Mouse (Mus musculus) limb, embryonic 12.5 days (tissue): ENCODE data around the gene Diras2. TPM values are rescaled to one million over a fixed set of nuclear protein-coding genes. Genes with fewer than 3 reads are reported as not detected.
"Not testable (repeated sequence)": the region's sequence is repeated elsewhere in the genome, so short reads cannot be mapped to it uniquely, and the experiment has no call there.

Experiments used
- ATAC-seq: fragments of 200-750 bp; cut with Nextera tagmentation; 2 replicates; pipeline ENCODE4 v1.8.0; 2017; ENCODE audit warnings: low read depth, moderate TSS enrichment; ENCODE audit not compliant: insufficient number of reproducible peaks, insufficient read depth, low FRiP score, low TSS enrichment
- H3K27ac ChIP-seq: fragments of 300-500 bp; sonication (generic); 2 replicates; pipeline ENCODE4 v1.5.1; 2016; ENCODE audit warnings: mild to moderate bottlenecking, moderate library complexity
- H3K27me3 ChIP-seq: fragments of 300-500 bp; sonication (generic); 2 replicates; pipeline ENCODE4 v1.6.1; 2016; ENCODE audit warnings: mild to moderate bottlenecking, moderate library complexity
- H3K36me3 ChIP-seq: fragments of 300-500 bp; sonication (generic); 2 replicates; pipeline ENCODE4 v1.6.1; 2016; ENCODE audit warnings: mild to moderate bottlenecking, moderate library complexity
- H3K4me1 ChIP-seq: fragments of 300-500 bp; sonication (generic); replicated peaks from 2 replicates; pipeline ENCODE4 v1.6.1; 2016
- H3K4me2 ChIP-seq: fragments of 300-500 bp; sonication (generic); 2 replicates; pipeline ENCODE4 v1.6.1; 2016; ENCODE audit warnings: mild to moderate bottlenecking, moderate library complexity
- H3K4me3 ChIP-seq: fragments of 300-500 bp; sonication (generic); replicated peaks from 2 replicates; pipeline ENCODE4 v1.5.1; 2016; ENCODE audit warnings: mild to moderate bottlenecking
- H3K9ac ChIP-seq: fragments of 300-500 bp; sonication (generic); replicated peaks from 2 replicates; pipeline ENCODE4 v1.6.1; 2016; ENCODE audit warnings: mild to moderate bottlenecking, moderate library complexity
- H3K9me3 ChIP-seq: fragments of 300-500 bp; sonication (generic); 2 replicates; pipeline ENCODE4 v1.6.1; 2016; ENCODE audit warnings: mild to moderate bottlenecking, moderate library complexity
- WGBS: fragments of 180-500 bp; shearing (Covaris S2); methylation state at CpG from one replicate; pipeline ENCODE4 v1.1.7; 2016; 5-methylcytosine and 5-hydroxymethylcytosine counted together
- polyA plus RNA-seq: library from polyadenylated mRNA; unstranded; fragments of >200 nt; fragmentation: Nextera tagmentation; extraction: Ambion mirVana; gene quantifications from 2 replicates; pipeline ENCODE4 v1.2.1, GENCODE M21; 2016

Gene Diras2
- polyA plus RNA-seq, 1 experiment from 2014 or later: 0.33 TPM

GRCm38 (mm10) chr13:52516561-52516960 is 14.5 kb downstream of the Diras2 start:
- H3K4me1 ChIP-seq: no peaks in the 10 kb centered on the region
- H3K9me3 ChIP-seq: no peaks in the 10 kb centered on the region
- 86% methylated on average over 4 of the region's 4 CpGs for WGBS
- no peak overlapping the region for H3K27ac ChIP-seq
- ATAC-seq: no peak
- no peak overlapping the region for H3K4me2 ChIP-seq
- no peaks in the 10 kb centered on the region for H3K36me3 ChIP-seq
- H3K9ac ChIP-seq: no peak overlapping the region
- H3K4me3 ChIP-seq: no peak overlapping the region
- H3K27me3 ChIP-seq: no peaks in the 10 kb centered on the region; the same call in 1 of the 2 replicates

GRCm38 (mm10) chr13:52516051-52516450 is 15.0 kb downstream of the Diras2 start:
- H3K27ac ChIP-seq: no peak overlapping the region

DNA sequence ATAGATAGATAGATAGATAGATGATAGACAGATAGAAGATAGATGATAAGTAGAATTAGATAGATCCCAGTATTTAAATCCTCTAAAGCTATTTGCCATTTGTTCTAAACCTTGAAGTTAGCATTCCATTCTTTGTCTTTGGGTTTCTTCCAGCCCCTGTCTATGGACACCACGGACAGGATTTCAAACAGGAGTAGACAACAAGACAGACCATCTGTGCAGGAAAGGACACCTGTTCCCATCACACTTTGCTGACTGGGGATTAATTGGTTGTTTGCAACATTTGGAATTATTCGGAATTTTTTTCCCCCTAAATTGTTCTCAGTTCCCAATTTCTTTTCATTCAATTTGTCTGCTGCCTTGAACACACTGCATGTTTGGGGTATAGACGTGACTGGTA is 17.5 kb downstream of the Diras2 start:
- 72% methylated on average over 3 of the region's 3 CpGs for WGBS
- no peak overlapping the region for H3K4me3 ChIP-seq
- H3K9me3 ChIP-seq: no peaks in the 10 kb centered on the region
- H3K27ac ChIP-seq: no peak overlapping the region
- H3K36me3 ChIP-seq: no peaks in the 10 kb centered on the region
- no peaks in the 10 kb centered on the region; the same call in 1 of the 2 replicates for H3K27me3 ChIP-seq
- no peaks in the 10 kb centered on the region for H3K4me1 ChIP-seq
- H3K9ac ChIP-seq: no peak overlapping the region
- no peak for ATAC-seq
- no peak overlapping the region for H3K4me2 ChIP-seq

More at GRCm38 (mm10) chr13:52516051-52516450, 15.0 kb downstream of the Diras2 start:
- WGBS: 79% methylated on average over 3 of the region's 3 CpGs
- Histone ChIP-seq H3K27me3 (no peaks in the 10 kb centered on the region; the same call in 1 of the 2 replicates), H3K9me3 (no peaks in the 10 kb centered on the region), H3K4me3 (no peak overlapping the region), H3K4me1 (no peaks in the 10 kb centered on the region), H3K9ac (no peak overlapping the region), H3K36me3 (no peaks in the 10 kb centered on the region), H3K4me2 (no peak overlapping the region)
- no peak for ATAC-seq

DNA sequence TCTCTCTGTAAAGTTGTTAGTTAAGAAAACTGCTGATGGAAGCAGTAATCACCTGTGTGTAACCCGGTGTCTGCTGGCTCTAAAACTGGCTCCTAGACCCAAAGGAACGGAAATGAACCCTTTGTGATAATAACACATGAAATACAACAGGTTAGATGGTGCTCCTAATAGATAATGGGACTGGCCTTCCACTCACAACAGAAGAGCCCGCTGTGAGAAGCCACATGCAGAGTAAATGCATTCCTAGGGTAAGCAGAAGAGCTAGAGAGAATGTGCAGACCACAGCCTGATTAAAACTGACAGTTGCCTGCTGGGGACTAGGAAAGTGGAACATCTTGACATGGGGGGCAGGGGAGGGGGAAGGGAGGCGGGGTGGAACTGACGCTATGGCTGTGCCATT is 18.7 kb downstream of the Diras2 start:
- Histone ChIP-seq H3K4me1 (no peaks in the 10 kb centered on the region), H3K9ac (no peak overlapping the region), H3K4me2 (no peak overlapping the region), H3K27me3 (no peaks in the 10 kb centered on the region; the same call in 1 of the 2 replicates), H3K9me3 (no peaks in the 10 kb centered on the region), H3K4me3 (no peak overlapping the region), H3K27ac (no peak overlapping the region), H3K36me3 (no peaks in the 10 kb centered on the region)
- 71% methylated on average over 5 of the region's 5 CpGs for WGBS
- no peak for ATAC-seq

GRCm38 (mm10) chr13:52510172-52510880 is 20.8 kb downstream of the Diras2 start:
- Histone ChIP-seq H3K4me1 (no peaks in the 10 kb centered on the region), H3K9ac (no peak overlapping the region), H3K36me3 (no peaks in the 10 kb centered on the region), H3K27ac (no peak overlapping the region), H3K9me3 (no peaks in the 10 kb centered on the region), H3K27me3 (no peaks in the 10 kb centered on the region; the same call in 1 of the 2 replicates), H3K4me2 (no peak overlapping the region), H3K4me3 (no peak overlapping the region)
- ATAC-seq: no peak
- 87% methylated on average over 4 of the region's 4 CpGs for WGBS

DNA sequence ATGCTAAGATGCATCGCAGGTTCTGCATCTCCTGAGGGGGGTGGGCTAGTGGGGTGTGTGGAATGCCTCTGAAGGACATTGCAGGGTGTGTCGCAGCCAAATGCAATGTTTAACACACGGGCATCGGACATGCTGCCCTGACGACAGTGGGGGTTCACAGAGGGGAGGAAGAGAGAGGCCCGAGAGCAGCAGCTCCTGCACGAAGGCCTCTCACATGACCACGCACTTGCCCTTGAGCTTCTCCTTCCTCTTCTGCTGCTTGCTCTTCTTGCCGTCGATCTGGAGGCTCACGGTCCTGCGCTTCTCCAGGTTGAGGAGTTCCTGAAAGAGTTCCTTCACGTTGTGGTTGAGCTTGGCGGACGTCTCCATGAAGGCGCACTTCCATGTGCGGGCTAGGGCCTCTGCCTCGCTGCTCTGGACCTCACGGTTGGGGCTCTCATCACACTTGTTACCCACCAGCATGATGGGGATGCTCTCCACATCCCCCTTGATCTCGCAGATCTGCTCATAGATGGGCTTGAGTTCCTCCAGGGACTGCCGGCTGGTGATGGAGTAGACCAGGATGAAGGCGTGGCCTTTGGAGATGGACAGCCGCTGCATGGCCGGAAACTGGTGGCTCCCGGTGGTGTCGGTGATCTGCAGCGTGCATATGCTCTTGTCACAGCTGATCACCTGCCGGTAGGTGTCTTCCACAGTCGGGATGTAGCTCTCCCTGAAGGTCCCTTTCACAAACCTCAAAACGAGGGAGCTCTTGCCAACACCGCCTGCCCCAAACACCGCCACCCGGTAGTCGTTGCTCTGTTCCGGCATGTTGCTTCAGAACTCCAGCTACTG is 23.4 kb downstream of the Diras2 start:
- H3K9me3 ChIP-seq: no peaks in the 10 kb centered on the region
- no peak overlapping the region for H3K4me3 ChIP-seq
- no peaks in the 10 kb centered on the region for H3K4me1 ChIP-seq
- H3K36me3 ChIP-seq: no peaks in the 10 kb centered on the region
- no peak overlapping the region for H3K27ac ChIP-seq
- ATAC-seq: no peak
- 91% methylated on average over 35 of the region's 35 CpGs for WGBS
- H3K27me3 ChIP-seq: no peaks in the 10 kb centered on the region
- no peak overlapping the region for H3K9ac ChIP-seq
- H3K4me2 ChIP-seq: no peak overlapping the region

GRCm38 (mm10) chr13:52506822-52507221 is 24.3 kb downstream of the Diras2 start:
- H3K9me3 ChIP-seq, H3K36me3 ChIP-seq, H3K27me3 ChIP-seq, H3K27ac ChIP-seq, H3K4me1 ChIP-seq, H3K9ac ChIP-seq, H3K4me2 ChIP-seq, H3K4me3 ChIP-seq, ATAC-seq: not testable (repeated sequence)
- 76% methylated on average over 3 of the region's 3 CpGs for WGBS

DNA sequence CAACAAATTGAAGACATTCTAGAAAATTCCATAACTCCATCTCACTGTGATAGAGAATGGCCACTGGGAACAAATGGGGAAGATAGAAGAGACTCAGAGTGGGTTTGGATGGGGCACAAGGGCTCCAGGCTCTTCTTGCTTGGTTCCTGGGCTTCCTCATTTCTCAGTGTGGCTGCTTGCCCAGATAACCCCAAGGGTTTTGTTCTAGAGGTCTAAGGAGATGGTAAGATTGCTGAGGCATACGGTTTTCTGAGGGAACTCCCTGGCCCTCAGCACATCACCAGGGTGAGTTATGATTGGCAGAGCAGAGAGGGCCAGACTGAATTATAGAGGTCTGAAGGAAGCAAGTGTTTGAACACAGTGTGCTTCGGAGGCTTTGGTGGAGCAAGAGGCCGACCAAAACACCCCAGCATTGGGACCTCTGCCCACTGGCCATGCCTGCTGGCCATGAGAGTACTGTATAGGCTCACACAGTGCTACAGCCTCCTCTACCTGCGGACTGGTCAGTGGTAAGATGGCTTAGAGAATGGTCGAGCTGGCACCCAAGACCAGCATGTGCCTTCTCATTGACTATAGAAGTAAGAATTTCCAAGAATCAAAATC is 25.3 kb downstream of the Diras2 start:
- H3K4me3 ChIP-seq: not testable (repeated sequence)
- 94% methylated on average over 5 of the region's 5 CpGs for WGBS

GRCm38 (mm10) chr13:52501686-52502085 is 29.4 kb downstream of the Diras2 start:
- no peak overlapping the region for H3K9ac ChIP-seq
- WGBS: 51% methylated on average over 8 of the region's 8 CpGs
- H3K4me3 ChIP-seq: no peak overlapping the region
- ATAC-seq: no peak
- no peaks in the 10 kb centered on the region for H3K27me3 ChIP-seq
- H3K4me2 ChIP-seq: no peak overlapping the region
- no peaks in the 10 kb centered on the region for H3K4me1 ChIP-seq
- H3K9me3 ChIP-seq: no peaks in the 10 kb centered on the region
- no peaks in the 10 kb centered on the region for H3K36me3 ChIP-seq
- H3K27ac ChIP-seq: no peak overlapping the region

More for the DNA sequence above, 25.3 kb downstream of the Diras2 start:
- not testable (repeated sequence) for H3K4me1 ChIP-seq, H3K27me3 ChIP-seq, H3K27ac ChIP-seq, H3K9me3 ChIP-seq, ATAC-seq, H3K36me3 ChIP-seq, H3K9ac ChIP-seq, H3K4me2 ChIP-seq

DNA sequence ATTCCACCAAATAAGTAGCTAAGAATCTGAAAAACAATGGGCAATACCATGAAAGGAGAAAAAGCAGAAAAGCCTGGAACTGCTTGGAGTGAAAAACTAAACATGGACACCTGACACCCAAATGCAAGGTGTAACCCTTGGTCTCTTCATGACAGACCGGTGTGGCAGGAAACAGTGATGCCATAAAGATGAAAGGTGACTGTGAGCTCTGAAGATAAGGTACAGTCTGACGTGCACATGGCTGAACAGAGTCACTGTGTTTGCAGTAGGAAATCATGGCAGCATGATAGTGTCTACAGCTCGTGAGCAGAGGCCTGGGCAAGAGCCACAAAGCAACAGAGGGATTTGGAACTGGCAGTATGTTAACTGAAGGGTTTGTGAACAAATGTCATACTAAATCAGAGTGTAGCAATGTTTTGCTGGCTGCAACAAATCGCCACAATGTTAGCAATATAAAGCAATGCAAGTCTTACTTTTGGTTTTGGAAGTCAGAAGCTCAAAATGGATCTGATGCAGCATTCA is 34.0 kb downstream of the Diras2 start:
- 62% methylated on average over 4 of the region's 4 CpGs for WGBS
- Histone ChIP-seq H3K36me3 (no peaks in the 10 kb centered on the region), H3K27me3 (no peaks in the 10 kb centered on the region; the same call in 1 of the 2 replicates), H3K4me2 (no peak overlapping the region), H3K4me1 (no peaks in the 10 kb centered on the region), H3K4me3 (no peak overlapping the region), H3K9me3 (no peaks in the 10 kb centered on the region), H3K27ac (no peak overlapping the region), H3K9ac (no peak overlapping the region)
- ATAC-seq: no peak

DNA sequence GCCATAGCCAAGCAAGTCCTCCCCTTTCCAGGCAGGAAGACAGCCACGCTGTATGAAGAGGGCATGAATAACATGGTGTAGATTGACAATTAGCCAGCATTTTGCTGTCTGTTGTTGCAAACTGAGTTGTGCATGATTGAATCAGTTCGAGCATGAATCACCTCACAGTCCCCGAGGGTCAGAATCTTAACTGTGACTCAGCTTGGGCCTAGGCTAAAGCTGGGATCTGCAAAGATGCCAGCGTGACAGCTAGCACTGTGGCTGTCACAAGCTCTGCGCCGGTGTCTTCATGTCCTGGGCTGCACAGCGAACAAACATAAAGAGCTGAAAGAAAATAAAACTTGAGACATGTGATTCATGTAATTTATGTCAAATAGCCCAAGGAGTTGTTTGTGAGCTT is 42.3 kb downstream of the Diras2 start:
- H3K27ac ChIP-seq: no peak overlapping the region
- WGBS: 92% methylated on average over 7 of the region's 7 CpGs
- H3K9ac ChIP-seq: no peak overlapping the region
- H3K4me1 ChIP-seq: no peaks in the 10 kb centered on the region
- H3K4me2 ChIP-seq: no peak overlapping the region
- ATAC-seq: no peak
- H3K4me3 ChIP-seq: no peak overlapping the region
- H3K9me3 ChIP-seq: peaks cover 8% of the 10 kb centered on the region; the same call in 1 of the 2 replicates
- H3K27me3 ChIP-seq: no peaks in the 10 kb centered on the region; the same call in 1 of the 2 replicates
- no peaks in the 10 kb centered on the region for H3K36me3 ChIP-seq
